Mouse (Mus musculus) cerebellum, postnatal 25 days (tissue): Measurements from ENCODE around the gene Hoxc10.

Experiments
- DNase-seq, 2 experiments: peaks; one replicate each; pipeline ENCODE4 v3.0.0; 2021; ENCODE audit warnings: mixed read lengths in 2 of 2

The Hoxc10 gene

DNA sequence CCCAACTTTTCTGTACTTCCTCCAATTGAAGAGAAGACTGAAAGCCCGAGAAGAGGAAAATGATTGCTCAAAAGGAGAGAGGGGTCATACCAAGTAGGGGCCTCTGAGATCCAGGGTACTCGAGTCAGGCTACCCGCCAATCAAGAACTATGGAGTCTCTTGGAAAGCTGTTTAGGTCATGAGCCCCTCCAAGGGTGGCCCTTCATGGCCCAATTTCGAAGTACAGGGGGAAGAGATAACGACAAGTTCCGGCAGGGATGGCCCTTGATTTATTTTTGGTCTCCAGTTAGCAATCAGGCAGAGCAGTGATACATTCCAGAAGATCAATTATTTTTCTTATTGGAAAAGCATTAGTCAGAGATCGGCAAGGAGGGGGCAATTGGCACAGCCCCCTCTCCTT is 25.2 kb downstream of the Hoxc10 start:
- no peak for DNase-seq

DNA sequence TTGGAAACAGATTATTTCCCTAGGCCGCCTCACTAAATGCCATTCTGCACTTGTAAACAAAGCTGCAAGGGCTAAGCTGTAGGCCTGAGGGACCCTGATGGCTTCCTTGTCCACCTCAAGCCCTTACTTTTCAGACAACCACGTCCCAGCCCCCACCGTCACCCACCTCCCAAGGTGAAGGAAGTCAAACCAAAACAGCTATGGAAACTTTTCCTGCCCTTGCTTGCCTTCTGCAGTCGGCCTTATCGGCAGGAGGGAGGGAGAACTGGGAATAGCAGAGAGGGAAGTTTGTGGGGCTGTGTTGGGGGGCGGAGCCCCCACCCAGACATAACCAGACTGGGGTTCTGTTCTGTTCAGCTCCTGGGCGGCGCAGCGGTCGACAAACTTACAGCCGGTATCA is 25.6 kb downstream of the Hoxc10 start:
- no peak for DNase-seq

- DNase-seq = no peak
These were observed 26.3 kb downstream of the Hoxc10 start for GRCm38 (mm10) chr15:102992863-102993262.

- no peak for DNase-seq
These were observed 30.0 kb downstream of the Hoxc10 start for GRCm38 (mm10) chr15:102996548-102996947.

DNA sequence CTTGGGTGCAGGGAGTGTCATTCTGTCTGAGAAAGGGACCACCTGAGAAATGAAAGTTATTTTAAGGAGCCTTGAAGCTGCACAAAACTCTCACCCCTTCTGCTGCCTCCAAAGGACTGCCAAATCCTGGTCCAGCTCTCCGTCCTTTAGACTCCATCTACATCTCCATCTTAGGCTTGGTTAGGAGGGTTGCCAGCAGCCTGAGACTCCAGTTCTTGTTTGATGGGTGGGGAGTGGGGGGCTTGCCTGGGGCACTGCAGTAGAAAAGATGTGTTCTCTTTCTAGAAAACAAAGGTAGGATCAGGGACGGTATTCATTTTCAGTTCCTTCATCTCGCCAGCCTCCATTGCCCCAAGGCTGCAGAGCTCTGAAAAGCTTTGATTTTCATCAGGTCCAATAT is 30.8 kb downstream of the Hoxc10 start:
- DNase-seq = no peak

DNA sequence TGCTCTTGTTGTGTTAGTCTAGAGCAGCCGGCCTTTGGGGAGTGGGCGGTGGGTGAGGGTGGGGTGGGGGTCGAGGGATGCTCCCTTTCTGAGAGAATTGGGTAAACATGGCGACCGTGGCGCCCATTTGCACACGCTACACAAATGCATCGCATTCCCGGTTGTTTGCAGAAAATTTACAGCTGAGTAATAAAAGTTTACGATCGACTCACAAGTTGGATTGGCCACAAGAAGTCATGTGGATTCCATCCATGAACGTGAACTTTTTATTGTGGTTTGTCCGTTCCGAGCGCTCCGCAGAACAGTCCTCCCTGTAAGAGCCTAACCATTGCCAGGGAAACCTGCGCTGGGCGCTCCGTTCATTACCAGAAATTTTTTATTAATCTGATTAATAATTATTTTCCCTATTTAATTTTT is 31.4 kb downstream of the Hoxc10 start, which contains the start of gene Hoxc6:
Gene Hoxc6 (plus strand): TSS at position 319 of the 417 bp plus-strand sequence.
- DNase-seq = no peak

- no peak for DNase-seq
These were observed 32.1 kb downstream of the Hoxc10 start for GRCm38 (mm10) chr15:102998608-102999182.

DNA sequence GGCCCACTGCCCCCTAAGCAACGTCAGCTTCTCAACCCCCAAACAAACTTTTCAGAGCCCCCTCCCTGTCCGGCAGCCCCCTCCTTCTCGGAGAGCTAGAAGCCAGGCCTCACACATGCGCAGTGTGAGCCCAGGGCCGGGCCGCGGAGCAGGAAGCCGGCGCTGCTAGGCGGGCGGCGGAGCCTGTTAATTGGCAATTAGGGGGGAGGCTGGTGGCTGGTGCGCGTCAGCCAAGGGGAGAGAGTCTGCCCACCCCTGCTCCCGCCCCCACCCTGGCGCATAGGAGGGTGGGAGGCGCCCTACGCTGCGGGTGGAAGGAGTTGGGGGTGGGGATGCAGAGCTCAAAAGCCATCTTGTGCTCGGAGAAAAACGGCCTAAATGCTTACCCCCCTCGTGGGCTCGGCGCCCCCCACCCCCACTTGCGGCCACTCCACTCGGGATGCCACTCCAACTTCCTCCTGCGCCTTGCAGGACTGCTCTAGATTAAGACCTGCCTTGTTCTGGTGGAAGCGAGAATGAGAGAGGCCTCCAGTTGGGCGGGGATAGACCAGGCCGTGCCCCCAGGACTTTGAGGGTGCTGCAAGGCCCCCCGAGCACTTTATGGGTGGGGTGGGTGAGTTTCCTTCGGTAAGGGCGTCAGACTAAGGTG is 32.7 kb downstream of the Hoxc10 start:
- DNase-seq = peak; percentile 54 to 69

- DNase-seq = no peak
These were observed 33.4 kb downstream of the Hoxc10 start for GRCm38 (mm10) chr15:102999955-103000354.

DNA sequence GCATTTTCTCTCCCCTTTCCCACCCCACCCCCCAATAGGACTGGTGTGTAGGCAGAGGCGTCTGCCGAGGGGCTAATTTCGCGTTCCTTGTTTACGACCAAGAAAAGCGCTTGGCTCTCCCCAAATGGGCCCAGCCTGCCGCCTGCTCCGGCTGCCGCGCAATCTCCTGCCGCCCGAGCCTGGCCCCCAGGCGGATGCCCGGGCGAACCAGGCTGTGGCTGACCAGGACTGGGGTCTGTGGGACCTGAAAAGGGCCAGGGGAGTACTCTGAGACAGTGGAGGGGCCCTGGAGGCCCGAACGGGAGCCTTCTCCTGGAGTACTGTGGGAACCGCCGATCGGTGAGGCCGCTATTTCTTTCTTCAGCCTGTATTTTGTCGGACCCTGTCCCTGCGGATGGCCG is 33.9 kb downstream of the Hoxc10 start:
- DNase-seq = no peak

GRCm38 (mm10) chr15:103001370-103001769 is 34.8 kb downstream of the Hoxc10 start:
- no peak for DNase-seq

- DNase-seq = no peak
These were observed 35.6 kb downstream of the Hoxc10 start for GRCm38 (mm10) chr15:103002156-103002555.

- DNase-seq = no peak
These were observed 36.3 kb downstream of the Hoxc10 start for GRCm38 (mm10) chr15:103002821-103003448.

GRCm38 (mm10) chr15:103005308-103005707 is 38.7 kb downstream of the Hoxc10 start:
- no peak for DNase-seq

DNA sequence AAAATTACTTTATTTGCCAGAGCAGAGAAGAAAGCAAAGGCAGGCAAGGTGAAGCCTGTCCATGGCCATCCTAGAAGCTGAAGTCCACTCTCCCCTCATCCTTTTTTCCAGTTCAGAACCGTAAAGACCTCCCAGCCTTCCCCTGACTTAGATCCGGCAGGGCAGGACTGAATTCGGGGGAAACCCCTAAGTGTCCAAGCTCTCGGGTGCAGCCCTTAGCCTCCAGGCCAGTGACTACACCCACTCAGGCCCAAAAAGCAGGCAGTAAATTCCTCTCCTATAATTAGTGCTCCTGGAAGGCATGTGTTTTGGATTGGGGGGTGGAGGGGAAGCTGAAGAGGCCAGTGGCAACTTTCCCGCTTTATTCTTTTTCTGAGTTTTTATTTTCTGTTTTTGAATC is 39.2 kb downstream of the Hoxc10 start:
- DNase-seq = no peak

DNA sequence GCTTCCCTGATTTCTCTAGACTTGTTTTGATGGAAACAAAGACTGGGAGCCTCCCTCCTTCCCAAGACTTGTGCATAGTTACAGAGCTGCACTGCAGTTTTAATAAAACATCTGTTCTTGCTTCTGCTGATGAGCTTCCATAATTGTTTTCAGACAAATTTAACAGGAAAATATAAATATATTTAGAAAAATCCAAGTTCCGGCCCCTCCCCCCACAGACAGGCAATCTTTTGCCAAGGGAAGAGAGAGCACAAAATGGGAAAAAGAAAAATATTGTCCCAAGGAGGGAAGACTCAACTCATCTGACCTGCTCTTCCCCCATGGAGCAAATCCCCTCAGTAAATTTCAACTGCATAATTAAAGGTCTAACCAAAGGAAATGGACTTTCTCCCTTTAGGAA is 39.7 kb downstream of the Hoxc10 start:
- no peak for DNase-seq

DNA sequence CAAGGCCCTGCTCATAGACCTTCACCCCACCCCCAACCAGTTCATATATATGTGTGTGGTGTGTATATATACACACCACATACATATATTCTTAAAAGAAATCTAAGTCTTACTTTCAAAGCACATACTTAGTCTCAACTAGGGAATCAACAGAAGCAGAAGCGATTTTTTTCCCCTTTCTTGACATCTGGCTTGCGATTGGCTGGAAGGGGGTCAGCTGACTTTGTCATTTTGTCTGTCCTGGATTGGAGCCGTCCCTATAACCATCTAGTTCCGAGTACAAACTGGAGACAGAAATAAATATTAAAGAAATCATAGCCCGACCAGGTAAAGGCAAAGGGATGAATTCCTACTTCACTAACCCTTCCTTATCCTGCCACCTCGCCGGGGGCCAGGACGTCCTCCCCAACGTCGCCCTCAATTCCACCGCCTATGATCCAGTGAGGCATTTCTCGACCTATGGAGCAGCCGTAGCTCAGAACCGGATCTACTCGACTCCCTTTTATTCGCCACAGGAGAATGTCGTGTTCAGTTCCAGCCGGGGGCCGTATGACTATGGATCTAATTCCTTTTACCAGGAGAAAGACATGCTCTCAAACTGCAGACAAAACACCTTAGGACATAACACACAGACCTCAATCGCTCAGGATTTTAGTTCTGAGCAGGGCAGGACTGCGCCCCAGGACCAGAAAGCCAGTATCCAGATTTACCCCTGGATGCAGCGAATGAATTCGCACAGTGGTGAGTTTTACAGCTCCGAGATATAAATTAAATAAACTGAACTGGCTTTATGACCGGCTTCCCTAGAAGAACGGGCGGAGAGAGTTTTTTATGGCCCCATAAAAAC is 42.9 kb downstream of the Hoxc10 start:
- no peak for DNase-seq

- DNase-seq = no peak
These were observed 43.7 kb downstream of the Hoxc10 start for GRCm38 (mm10) chr15:103010112-103010846.

GRCm38 (mm10) chr15:103010847-103011555 is 44.4 kb downstream of the Hoxc10 start:
- DNase-seq = no peak

- DNase-seq = no peak
These were observed 45.4 kb downstream of the Hoxc10 start for GRCm38 (mm10) chr15:103011928-103012486.

DNA sequence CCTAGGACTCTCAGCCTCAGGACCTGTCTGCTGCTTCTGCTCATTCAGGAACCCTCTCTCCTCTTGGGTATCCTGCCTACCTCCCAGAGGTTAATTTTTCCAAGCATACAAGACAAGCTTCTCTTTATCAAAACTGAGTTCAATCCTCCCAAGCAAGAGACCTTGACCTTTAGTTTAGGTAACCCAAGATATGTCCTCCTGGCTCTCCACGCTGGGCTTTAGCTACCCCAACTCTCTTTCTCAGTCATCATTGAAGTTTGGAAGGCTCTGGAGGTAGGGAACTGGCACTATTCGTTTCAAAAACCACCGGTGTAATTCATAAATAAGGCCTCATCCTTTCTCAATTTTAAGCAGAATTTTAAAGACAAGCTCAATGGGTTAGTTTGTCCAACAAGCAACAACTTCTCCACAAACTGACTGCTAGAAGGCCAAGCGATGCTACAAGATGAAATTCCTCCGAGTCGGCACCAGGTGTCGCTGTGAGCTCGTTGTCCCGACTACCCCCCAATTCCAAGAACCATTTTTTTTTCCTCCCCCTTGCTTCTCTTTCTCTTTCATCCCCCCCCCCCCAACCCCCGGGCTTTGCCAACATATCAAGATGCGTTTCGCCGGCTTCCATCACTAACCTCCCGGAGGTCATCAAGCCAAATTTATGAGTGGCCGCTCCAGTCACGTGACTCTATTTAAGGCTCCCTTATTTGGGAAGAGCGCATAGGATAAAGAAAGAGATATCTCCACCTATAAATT is 46.8 kb downstream of the Hoxc10 start:
- DNase-seq = peak; percentile 48 to 61
